Mouse (Mus musculus): ENCODE measurements around the gene Gm20696. TPM values are rescaled to one million over a fixed set of nuclear protein-coding genes. Genes with fewer than 3 reads are reported as not detected.

Gm20696 gene
- polyA plus RNA-seq, 1 experiment from 2014 or later = 3.2 TPM

GRCm38 (mm10) chr6:99342416-99342815 is 324.2 kb downstream of the Gm20696 start:
- Histone ChIP-seq H3K4me1 (peaks cover 18% of the 10 kb centered on the region), H3K9me3 (no peaks in the 10 kb centered on the region), H3K27me3 (no peaks in the 10 kb centered on the region), H3K9ac (no peak overlapping the region), H3K4me2 (no peak overlapping the region), H3K27ac (no peak overlapping the region), H3K4me3 (no peak overlapping the region), H3K36me3 (no peaks in the 10 kb centered on the region)
- ATAC-seq (ENCODE audit: insufficient number of reproducible peaks, insufficient read depth, low FRiP score, low TSS enrichment, low read depth) = no peak
- 93% methylated on average over 3 of the region's 3 CpGs for WGBS

GRCm38 (mm10) chr6:99340902-99341301 is 325.7 kb downstream of the Gm20696 start:
- H3K27ac ChIP-seq = no peak overlapping the region
- 57% methylated on average over 4 of the region's 4 CpGs for WGBS
- H3K27me3 ChIP-seq = 0 out of 2 replicates have a peak, but pooled peaks cover 3% of the 10 kb centered on the region
- H3K9me3 ChIP-seq = no peaks in the 10 kb centered on the region
- no peak overlapping the region for H3K4me3 ChIP-seq
- H3K9ac ChIP-seq = no peak overlapping the region
- peaks cover 18% of the 10 kb centered on the region for H3K4me1 ChIP-seq
- ATAC-seq (ENCODE audit: insufficient number of reproducible peaks, insufficient read depth, low FRiP score, low TSS enrichment, low read depth) = no peak
- no peak overlapping the region for H3K4me2 ChIP-seq
- no peaks in the 10 kb centered on the region for H3K36me3 ChIP-seq

GRCm38 (mm10) chr6:99339986-99340721 is 326.4 kb downstream of the Gm20696 start:
- WGBS = 50% methylated on average over 10 of the region's 10 CpGs
- H3K27ac ChIP-seq = no peak overlapping the region
- H3K9ac ChIP-seq = no peak overlapping the region
- H3K4me2 ChIP-seq = no peak overlapping the region
- 0 out of 2 replicates have a peak, but pooled peaks cover 3% of the 10 kb centered on the region for H3K27me3 ChIP-seq
- no peak overlapping the region for H3K4me3 ChIP-seq
- H3K9me3 ChIP-seq = no peaks in the 10 kb centered on the region
- no peak for ATAC-seq (ENCODE audit: insufficient number of reproducible peaks, insufficient read depth, low FRiP score, low TSS enrichment, low read depth)
- no peaks in the 10 kb centered on the region for H3K36me3 ChIP-seq
- peaks cover 18% of the 10 kb centered on the region for H3K4me1 ChIP-seq

GRCm38 (mm10) chr6:99339343-99339620 is 327.3 kb downstream of the Gm20696 start:
- no peaks in the 10 kb centered on the region for H3K9me3 ChIP-seq
- peaks cover 18% of the 10 kb centered on the region for H3K4me1 ChIP-seq
- WGBS = 55% methylated on average over 5 of the region's 5 CpGs
- H3K27ac ChIP-seq = no peak overlapping the region
- H3K27me3 ChIP-seq = 0 out of 2 replicates have a peak, but pooled peaks cover 3% of the 10 kb centered on the region
- no peak overlapping the region for H3K4me3 ChIP-seq
- no peak for ATAC-seq (ENCODE audit: insufficient number of reproducible peaks, insufficient read depth, low FRiP score, low TSS enrichment, low read depth)
- H3K36me3 ChIP-seq = no peaks in the 10 kb centered on the region
- no peak overlapping the region for H3K9ac ChIP-seq
- no peak overlapping the region for H3K4me2 ChIP-seq

GRCm38 (mm10) chr6:99338593-99339342 is 327.8 kb downstream of the Gm20696 start:
- no peak overlapping the region for H3K4me3 ChIP-seq
- H3K4me1 ChIP-seq = peaks cover 18% of the 10 kb centered on the region
- no peak overlapping the region for H3K9ac ChIP-seq
- H3K36me3 ChIP-seq = no peaks in the 10 kb centered on the region
- H3K4me2 ChIP-seq = no peak overlapping the region
- no peaks in the 10 kb centered on the region for H3K9me3 ChIP-seq
- H3K27ac ChIP-seq = no peak overlapping the region
- no peak for ATAC-seq (ENCODE audit: insufficient number of reproducible peaks, insufficient read depth, low FRiP score, low TSS enrichment, low read depth)
- 0 out of 2 replicates have a peak, but pooled peaks cover 3% of the 10 kb centered on the region for H3K27me3 ChIP-seq
- 58% methylated on average over 9 of the region's 9 CpGs for WGBS

- no peak for ATAC-seq (ENCODE audit: insufficient number of reproducible peaks, insufficient read depth, low FRiP score, low TSS enrichment, low read depth)
- H3K4me2 ChIP-seq = no peak overlapping the region
- no peak overlapping the region for H3K9ac ChIP-seq
- H3K4me1 ChIP-seq = peaks cover 18% of the 10 kb centered on the region
- H3K27me3 ChIP-seq = 0 out of 2 replicates have a peak, but pooled peaks cover 3% of the 10 kb centered on the region
- WGBS = 46% methylated on average over 3 of the region's 3 CpGs
- H3K9me3 ChIP-seq = no peaks in the 10 kb centered on the region
- H3K27ac ChIP-seq = no peak overlapping the region
- H3K4me3 ChIP-seq = no peak overlapping the region
- no peaks in the 10 kb centered on the region for H3K36me3 ChIP-seq
These were observed 328.4 kb downstream of the Gm20696 start for GRCm38 (mm10) chr6:99338174-99338573.

GRCm38 (mm10) chr6:99337575-99337974 is 329.0 kb downstream of the Gm20696 start:
- H3K4me3 ChIP-seq = no peak overlapping the region
- H3K4me1 ChIP-seq = peaks cover 18% of the 10 kb centered on the region
- no peak overlapping the region for H3K27ac ChIP-seq
- no peak for ATAC-seq (ENCODE audit: insufficient number of reproducible peaks, insufficient read depth, low FRiP score, low TSS enrichment, low read depth)
- 0 out of 2 replicates have a peak, but pooled peaks cover 3% of the 10 kb centered on the region for H3K27me3 ChIP-seq
- H3K36me3 ChIP-seq = no peaks in the 10 kb centered on the region
- 47% methylated on average over 6 of the region's 6 CpGs for WGBS
- no peak overlapping the region for H3K9ac ChIP-seq
- H3K9me3 ChIP-seq = no peaks in the 10 kb centered on the region
- no peak overlapping the region for H3K4me2 ChIP-seq

- Histone ChIP-seq H3K9ac (no peak overlapping the region), H3K36me3 (no peaks in the 10 kb centered on the region), H3K4me3 (no peak overlapping the region), H3K27me3 (0 out of 2 replicates have a peak, but pooled peaks cover 3% of the 10 kb centered on the region), H3K9me3 (no peaks in the 10 kb centered on the region), H3K4me1 (peaks cover 18% of the 10 kb centered on the region), H3K4me2 (no peak overlapping the region), H3K27ac (no peak overlapping the region)
- no peak for ATAC-seq (ENCODE audit: insufficient number of reproducible peaks, insufficient read depth, low FRiP score, low TSS enrichment, low read depth)
- WGBS = 64% methylated on average over 5 of the region's 5 CpGs
These were observed 330.4 kb downstream of the Gm20696 start for GRCm38 (mm10) chr6:99336191-99336590.

- Histone ChIP-seq H3K9me3 (no peaks in the 10 kb centered on the region), H3K9ac (no peak overlapping the region), H3K4me2 (no peak overlapping the region), H3K4me1 (peaks cover 18% of the 10 kb centered on the region), H3K27me3 (0 out of 2 replicates have a peak, but pooled peaks cover 3% of the 10 kb centered on the region), H3K4me3 (no peak overlapping the region), H3K36me3 (no peaks in the 10 kb centered on the region), H3K27ac (no peak overlapping the region)
- 73% methylated on average over 13 of the region's 13 CpGs for WGBS
- no peak for ATAC-seq (ENCODE audit: insufficient number of reproducible peaks, insufficient read depth, low FRiP score, low TSS enrichment, low read depth)
These were observed 331.3 kb downstream of the Gm20696 start for GRCm38 (mm10) chr6:99335174-99335830.

- WGBS = 94% methylated on average over 3 of the region's 3 CpGs
- Histone ChIP-seq H3K4me1 (peaks cover 15% of the 10 kb centered on the region), H3K27ac (no peak overlapping the region), H3K27me3 (0 out of 2 replicates have a peak, but pooled peaks cover 3% of the 10 kb centered on the region), H3K9me3 (no peaks in the 10 kb centered on the region), H3K4me2 (no peak overlapping the region), H3K9ac (no peak overlapping the region), H3K36me3 (no peaks in the 10 kb centered on the region), H3K4me3 (no peak overlapping the region)
- ATAC-seq (ENCODE audit: insufficient number of reproducible peaks, insufficient read depth, low FRiP score, low TSS enrichment, low read depth) = no peak
These were observed 332.3 kb downstream of the Gm20696 start for GRCm38 (mm10) chr6:99334255-99334654.

GRCm38 (mm10) chr6:99333127-99333526 is 333.5 kb downstream of the Gm20696 start:
- no peak overlapping the region for H3K27ac ChIP-seq
- H3K4me1 ChIP-seq = peaks cover 12% of the 10 kb centered on the region
- 85% methylated on average over 5 of the region's 5 CpGs for WGBS
- H3K9me3 ChIP-seq = no peaks in the 10 kb centered on the region
- H3K27me3 ChIP-seq = 0 out of 2 replicates have a peak, but pooled peaks cover 3% of the 10 kb centered on the region
- H3K36me3 ChIP-seq = no peaks in the 10 kb centered on the region
- no peak overlapping the region for H3K4me3 ChIP-seq
- ATAC-seq (ENCODE audit: insufficient number of reproducible peaks, insufficient read depth, low FRiP score, low TSS enrichment, low read depth) = no peak
- H3K9ac ChIP-seq = no peak overlapping the region
- no peak overlapping the region for H3K4me2 ChIP-seq

Data from embryonic facial prominence, embryonic 13.5 days (tissue).